ENCODE assay signal across 8 mouse cellular contexts in genomic region chr19:5388588-5389242, GRCm38 (mm10). TPM values are rescaled to one million over a fixed set of nuclear protein-coding genes. Genes with fewer than 3 reads are reported as not detected.
A peak's percentile ranks its signal among the peaks of the same experiment; 100 is the strongest.
DNase-seq lines count a peak whose midpoint lies in the region; ATAC-seq lines count a peak whose summit lies in the region.

Sart1 (minus strand) TSS chr19:5388703.

- H3K9ac ChIP-seq in intestine, embryonic 14.5 days (ENCODE audit: low read length), result peak within 1 kb of the TSS; percentile 87

- H3K4me3 ChIP-seq in intestine, embryonic 14.5 days (ENCODE audit: low read depth, low read length), result peak within 1 kb of the TSS; percentile 99

- H3K9me3 ChIP-seq in intestine, embryonic 14.5 days (ENCODE audit: control insufficient read depth, low read length), result no peaks in the 10 kb centered on the region

- peak within 1 kb of the TSS; percentile 88 for H3K4me2 ChIP-seq in intestine, embryonic 14.5 days (ENCODE audit: low read length)

- peaks cover 18% of the 10 kb centered on the region for H3K36me3 ChIP-seq in intestine, embryonic 14.5 days (ENCODE audit: control insufficient read depth, insufficient read depth, low read length)

- 2% methylated on average over 43 of the region's 43 CpGs for WGBS in intestine, embryonic 14.5 days

- peak; percentile 88 to 89 for DNase-seq in adrenal gland, adult 18-20 months (ENCODE audit: low spot score in 2 of 2)
- peak; percentile 99 for DNase-seq in embryo, embryonic 11 days
- DNase-seq in gastrocnemius, postnatal 25 days, result peak; percentile 95
- DNase-seq in intestine, embryonic 14.5 days (ENCODE audit: low spot score), result peak; percentile 91
- peak; percentile 97 for DNase-seq in left cerebral cortex, postnatal 14 days (ENCODE audit: low spot score in 2 of 2)
- peak; percentile 96 for DNase-seq in mesoderm, embryonic 11.5 days (ENCODE audit: low read depth, low spot score)
- peak; percentile 95 to 96 for DNase-seq in right cerebral cortex, postnatal 36 days (ENCODE audit: low spot score in 2 of 2)
- DNase-seq in yolk sac, embryonic 10.5 days (ENCODE audit: low spot score), result peak; percentile 93

- peak within 1 kb of the TSS; percentile 78 for H3K27ac ChIP-seq in intestine, embryonic 14.5 days (ENCODE audit: low read depth)

- intact Hi-C loops in left cerebral cortex, postnatal 14 days (cut with DNase I), result loop anchor here (1.0 kb wide), 1 partner anchor 22 kb away; the partner anchor contains the start of gene Eif1ad

- ATAC-seq in intestine, embryonic 14.5 days (replicated peaks; ENCODE audit: low FRiP score, low TSS enrichment, low read depth), result peak; percentile 92

- no peaks in the 10 kb centered on the region for H3K27me3 ChIP-seq in intestine, embryonic 14.5 days (replicated peaks; ENCODE audit: control insufficient read depth, insufficient read depth, low read length)

- H3K4me1 ChIP-seq in intestine, embryonic 14.5 days (replicated peaks; ENCODE audit: control insufficient read depth, insufficient read depth, low read length), result peaks cover 26% of the 10 kb centered on the region

RNA-seq across cellular contexts. Expression of gene Sart1, which starts in this region (rescaled TPM):
- 10 to 100 TPM; 79.8 to 85.0 TPM for total RNA-seq in adrenal gland, adult 18-20 months (2021)
- total RNA-seq in gastrocnemius, postnatal 25 days (2021), result 10 to 100 TPM; 29.0 to 36.5 TPM
- polyA plus RNA-seq in intestine, embryonic 14.5 days (2014; fragmentation: Nextera tagmentation; extraction: Ambion mirVana), result 57.1 and 69.1 TPM in 2 replicates
- 10 to 100 TPM; 84.0 to 85.4 TPM for total RNA-seq in left cerebral cortex, postnatal 14 days (2021)

Comparison
In these comparisons a context has a peak if more than half of its experiments do, and no peak if none do; other contexts are left out.
1. Peak in every context shown above with its lines: DNase-seq, ATAC-seq, H3K4me3 ChIP-seq and H3K27ac ChIP-seq.